Mouse (Mus musculus) cerebellum, adult 11 months (tissue): Measurements from ENCODE around the gene Selenof.

Source experiments
- DNase-seq: peaks from one replicate; pipeline ENCODE4 v3.0.0; 2022

Gene Selenof

GRCm38 (mm10) chr3:144643301-144643871 is 73.3 kb downstream of the Selenof start:
- no peak for DNase-seq

- no peak for DNase-seq
Measured at GRCm38 (mm10) chr3:144644202-144644601, 74.1 kb downstream of the Selenof start.
